In the genomic region with DNA sequence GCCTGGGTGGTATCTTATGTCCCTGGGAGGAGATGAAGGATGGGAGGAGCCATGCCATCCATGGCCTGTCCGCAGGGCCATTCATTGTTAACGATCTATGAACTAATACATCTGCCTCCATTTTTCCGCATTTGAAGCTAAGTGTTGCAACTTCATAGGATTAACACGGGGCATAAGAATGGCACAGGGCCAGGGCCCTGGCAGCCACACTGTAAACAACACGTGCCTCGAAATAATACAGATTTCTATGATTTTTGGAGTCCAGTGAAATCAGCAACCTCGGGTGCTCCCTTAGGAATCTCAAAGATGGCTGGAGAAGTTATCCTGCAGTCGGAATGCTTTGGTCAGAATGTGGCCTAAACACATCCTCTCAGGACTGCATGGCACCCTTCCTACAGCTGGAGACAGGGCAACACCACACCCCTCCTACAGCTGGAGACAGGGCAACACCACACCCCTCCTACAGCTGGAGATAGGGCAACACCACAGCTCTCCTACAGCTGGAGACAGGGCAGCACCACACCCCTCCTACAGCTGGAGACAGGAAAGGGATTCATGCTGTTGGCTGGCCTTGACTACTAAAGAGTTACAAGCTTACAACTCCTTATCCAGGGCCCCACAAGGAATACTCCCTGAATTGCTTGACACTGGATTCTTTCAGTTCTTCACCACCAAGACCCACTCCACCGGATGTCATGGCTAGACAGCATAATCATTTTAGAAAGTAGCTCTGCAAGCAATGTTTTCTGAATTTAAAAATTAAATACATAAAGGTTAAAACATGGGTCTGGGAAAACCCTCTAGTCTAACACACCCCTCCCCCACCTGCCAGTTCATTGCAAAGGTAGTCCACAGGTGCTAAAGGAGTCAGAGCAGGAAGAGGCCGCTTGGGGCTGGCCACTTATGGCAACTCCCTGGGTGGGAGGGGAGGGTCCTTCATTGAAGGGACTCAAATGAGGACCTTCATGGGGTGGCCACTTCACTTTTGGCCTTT, we compare ENCODE assay signal across 17 mouse cellular contexts.
DNase-seq lines count a peak whose midpoint lies in the region; ATAC-seq lines count a peak whose summit lies in the region.
"Had no signal": no experiment of that assay in that cellular context is flagged by ENCODE, and none has a peak within 500 bp of the region (broad histone marks: within the 10 kb centered on the region; RNA-seq: fewer than 3 reads in every experiment).

No protein-coding gene starts in this region.

- DNase-seq in adrenal gland, postnatal 10 days, result peak; percentile 41
- DNase-seq in adrenal gland, postnatal 14 days, result no peak
- DNase-seq in kidney, postnatal 10 days, result peak; percentile 36
- no peak for DNase-seq in kidney, postnatal 14 days
- DNase-seq in adipocyte (ENCODE audit: low spot score), result peak; percentile 29
- DNase-seq in retina, postnatal 1 day, result no peak
- no peak for DNase-seq in left cerebral cortex, adult 8-10 months (ENCODE audit: low spot score in 2 of 2)
- DNase-seq: cerebellum, adult 11-12 months; gastrocnemius, adult 2 months; heart, adult 2 months; kidney, adult 8-10 months; liver, embryonic 13.5 days; right cerebral cortex, postnatal 14 days; thymus, adult 18-20 months had no signal

- ATAC-seq in megakaryocyte, adult 5-6 weeks (ENCODE audit: poor library complexity, severe bottlenecking), result 0 out of 2 replicates have a peak, but pooled peaks have one; percentile 40
- ATAC-seq: forebrain, embryonic 16.5 days; Patski had no signal

Comparison
In these comparisons a context has a peak if more than half of its experiments do, and no peak if none do; other contexts are left out.
1. DNase-seq: peak in adrenal gland, postnatal 10 days (single experiment), kidney, postnatal 10 days (single experiment) and adipocyte (single experiment); none in adrenal gland, postnatal 14 days (single experiment), kidney, postnatal 14 days (single experiment), retina, postnatal 1 day (single experiment) and left cerebral cortex, adult 8-10 months (0 of 2).